Mouse (Mus musculus) MEL (cell line): ENCODE results near the gene Kank3. TPM values are rescaled to one million over a fixed set of nuclear protein-coding genes. Genes with fewer than 3 reads are reported as not detected.

ENCODE experiments used
- DNase-seq: peaks from one replicate; pipeline ENCODE4 v3.0.0; 2011; ENCODE audit warnings: low read depth, low spot score
- H3K27ac ChIP-seq: 2 replicates; pipeline ENCODE4 v1.5.1; 2012; ENCODE audit warnings: low read depth, mild to moderate bottlenecking, control low read depth, low read length, moderate library complexity; ENCODE audit not compliant: control insufficient read depth
- H3K27me3 ChIP-seq, 2 experiments: fragments of 150-350 bp in 1 of 2; sonication (generic) in 1 of 2; 2 replicates each; pipeline ENCODE4 v1.6.1; 2012; ENCODE audit warnings: low read length in 2 of 2, mild to moderate bottlenecking in 2 of 2, improper control_type of control experiment in 1 of 2, moderate library complexity in 1 of 2; ENCODE audit not compliant: insufficient read depth in 2 of 2, control insufficient read depth in 1 of 2
- H3K36me3 ChIP-seq, 2 experiments: 2 replicates each; pipeline ENCODE4 v1.6.1; 2012 to 2014; ENCODE audit warnings: low read length in 2 of 2, improper control_type of control experiment in 1 of 2, inconsistent platforms in 1 of 2, mild to moderate bottlenecking in 1 of 2; ENCODE audit not compliant: insufficient read depth in 2 of 2, control insufficient read depth in 1 of 2
- H3K4me1 ChIP-seq, 2 experiments: fragments of 150-350 bp in 1 of 2; sonication (generic) in 1 of 2; 2 replicates each; pipeline ENCODE4 v1.6.1; 2012; ENCODE audit warnings: low read length in 2 of 2, improper control_type of control experiment in 1 of 2, mild to moderate bottlenecking in 1 of 2; ENCODE audit not compliant: insufficient read depth in 2 of 2, control insufficient read depth in 1 of 2
- H3K4me3 ChIP-seq, 2 experiments: fragments of 150-350 bp in 1 of 2; sonication (generic) in 1 of 2; 2 replicates each; pipeline ENCODE4 v1.5.1; 2012; ENCODE audit warnings: low read depth in 2 of 2, low read length in 2 of 2, mild to moderate bottlenecking in 2 of 2, moderate library complexity in 2 of 2, control low read depth in 1 of 2, improper control_type of control experiment in 1 of 2; ENCODE audit not compliant: control insufficient read depth in 1 of 2, insufficient read depth in 1 of 2
- H3K79me2 ChIP-seq: 2 replicates; pipeline ENCODE4 v1.6.1; 2012; ENCODE audit warnings: mild to moderate bottlenecking, low read length, moderate library complexity; ENCODE audit not compliant: control insufficient read depth, poor library complexity, insufficient read depth
- H3K9ac ChIP-seq: 2 replicates; pipeline ENCODE4 v1.6.1; 2012; ENCODE audit warnings: low read depth, mild to moderate bottlenecking, control low read depth, low read length, moderate library complexity; ENCODE audit not compliant: control insufficient read depth, poor library complexity, severe bottlenecking
- H3K9me3 ChIP-seq: fragments of 150-350 bp; sonication (generic); replicated peaks from 2 replicates; pipeline ENCODE4 v1.6.1; 2012; ENCODE audit warnings: mild to moderate bottlenecking, low read length, improper control_type of control experiment, moderate library complexity; ENCODE audit not compliant: insufficient read depth
- CHD1 ChIP-seq: IDR thresholded peaks from 2 replicates; pipeline ENCODE4 v1.6.1; 2012; ENCODE audit warnings: low read depth, mild to moderate bottlenecking, inconsistent platforms, low read length, improper control_type of control experiment
- CHD2 ChIP-seq: IDR thresholded peaks from 2 replicates; pipeline ENCODE4 v1.6.1; 2011; ENCODE audit warnings: low read length, improper control_type of control experiment
- CTCF ChIP-seq, 3 experiments: IDR thresholded peaks in 2 of 3; conservative IDR thresholded peaks in 1 of 3; 2 replicates each; pipeline ENCODE4 v1.5.1; 2011 to 2012; ENCODE audit warnings: low read length in 3 of 3, low read depth in 2 of 3, mild to moderate bottlenecking in 2 of 3, improper control_type of control experiment in 1 of 3, inconsistent platforms in 1 of 3, mixed read lengths in 1 of 3, moderate library complexity in 1 of 3; ENCODE audit not compliant: control insufficient read depth in 1 of 3, insufficient read depth in 1 of 3, poor library complexity in 1 of 3, severe bottlenecking in 1 of 3
- E2F4 ChIP-seq: IDR thresholded peaks from 2 replicates; pipeline ENCODE4 v1.6.1; 2011; ENCODE audit warnings: low read depth, low read length, improper control_type of control experiment, borderline replicate concordance
- ELF1 ChIP-seq: IDR thresholded peaks from 2 replicates; pipeline ENCODE4 v1.6.1; 2014; ENCODE audit warnings: low read depth, mild to moderate bottlenecking, inconsistent platforms, low read length, improper control_type of control experiment, moderate library complexity
- JUND ChIP-seq: IDR thresholded peaks from 2 replicates; pipeline ENCODE4 v1.6.1; 2011; ENCODE audit warnings: low read depth, mild to moderate bottlenecking, improper control_type of control experiment, low read length
- KAT2A ChIP-seq: conservative IDR thresholded peaks from 2 replicates; pipeline ENCODE4 v1.6.1; 2012; ENCODE audit warnings: low read depth, low read length, improper control_type of control experiment, inconsistent platforms
- MAX ChIP-seq: IDR thresholded peaks from 2 replicates; pipeline ENCODE4 v1.6.1; 2011; ENCODE audit warnings: low read length, improper control_type of control experiment
- MEF2A ChIP-seq: IDR thresholded peaks from 2 replicates; pipeline ENCODE4 v1.6.1; 2014; ENCODE audit warnings: low read depth, mild to moderate bottlenecking, inconsistent platforms, low read length, improper control_type of control experiment; ENCODE audit not compliant: poor library complexity, insufficient replicate concordance, severe bottlenecking; ENCODE audit errors: extremely low read depth
- MXI1 ChIP-seq: IDR thresholded peaks from 2 replicates; pipeline ENCODE4 v1.6.1; 2011; ENCODE audit warnings: mild to moderate bottlenecking, low read depth, low read length, improper control_type of control experiment
- NELFE ChIP-seq: IDR thresholded peaks from 2 replicates; pipeline ENCODE4 v1.6.1; 2011; ENCODE audit warnings: low read depth, low read length, improper control_type of control experiment
- NRF1 ChIP-seq: IDR thresholded peaks from 2 replicates; pipeline ENCODE4 v1.6.1; 2014; ENCODE audit warnings: low read depth, mild to moderate bottlenecking, inconsistent platforms, low read length, improper control_type of control experiment, moderate library complexity; ENCODE audit not compliant: poor library complexity, insufficient read depth, severe bottlenecking
- POLR2AphosphoS5 ChIP-seq: IDR thresholded peaks from 2 replicates; pipeline ENCODE4 v1.6.1; 2012; ENCODE audit warnings: low read depth, borderline replicate concordance, mild to moderate bottlenecking, inconsistent platforms, low read length, moderate library complexity, mixed read lengths
- RAD21 ChIP-seq: IDR thresholded peaks from 2 replicates; pipeline ENCODE4 v1.6.1; 2011; ENCODE audit warnings: mild to moderate bottlenecking, low read depth, low read length, improper control_type of control experiment
- RCOR1 ChIP-seq: IDR thresholded peaks from 2 replicates; pipeline ENCODE4 v1.6.1; 2012; ENCODE audit warnings: low read depth, mild to moderate bottlenecking, inconsistent platforms, low read length, improper control_type of control experiment
- SIN3A ChIP-seq: IDR thresholded peaks from 2 replicates; pipeline ENCODE4 v1.6.1; 2012; ENCODE audit warnings: low read length, improper control_type of control experiment, inconsistent platforms
- SMC3 ChIP-seq: IDR thresholded peaks from 2 replicates; pipeline ENCODE4 v1.6.1; 2011; ENCODE audit warnings: low read depth, low read length, improper control_type of control experiment
- UBTF ChIP-seq: IDR thresholded peaks from 2 replicates; pipeline ENCODE4 v1.6.1; 2012; ENCODE audit warnings: low read depth, mild to moderate bottlenecking, inconsistent platforms, low read length, improper control_type of control experiment, moderate library complexity, borderline replicate concordance; ENCODE audit not compliant: insufficient read depth
- USF1 ChIP-seq: IDR thresholded peaks from 2 replicates; pipeline ENCODE4 v1.6.1; 2014; ENCODE audit warnings: low read depth, mild to moderate bottlenecking, inconsistent platforms, low read length, improper control_type of control experiment, moderate library complexity
- ZMIZ1 ChIP-seq: IDR thresholded peaks from 2 replicates; pipeline ENCODE4 v1.6.1; 2012; ENCODE audit warnings: low read depth, mild to moderate bottlenecking, inconsistent platforms, low read length, improper control_type of control experiment, moderate library complexity
- polyA plus RNA-seq, 2 experiments: library from polyadenylated mRNA; stranded (reverse) in 1 of 2; unstranded in 1 of 2; fragments of >175 nt in 1 of 2; fragments of >200 nt in 1 of 2; gene quantifications; 2 replicates each; pipeline versions ENCODE4 v1.2.1 to v1.2.4; 2012; ENCODE audit warnings: low replicate concordance in 2 of 2, low read depth in 1 of 2; ENCODE audit not compliant: insufficient read length in 2 of 2, insufficient read depth in 1 of 2, missing spikeins in 1 of 2
- total RNA-seq: library from RNA; depleted of rRNA; stranded (reverse); fragments of 300-350 nt; gene quantifications from 2 replicates; pipeline ENCODE4 v1.2.3, GENCODE M21; 2012

The Kank3 gene
- total and polyA plus RNA-seq, 3 experiments, result 5.2 to 5.5 TPM; not detected in 1

GRCm38 (mm10) chr17:33812990-33813389 lies 2.7 kb downstream of the Kank3 start:
- TF ChIP-seq UBTF (no peak), CHD1 (no peak), MXI1 (no peak), SMC3 (no peak), SIN3A (no peak), RCOR1 (no peak), RAD21 (no peak), MEF2A (no peak), E2F4 (no peak), NRF1 (no peak), CHD2 (no peak), NELFE (no peak), ZMIZ1 (no peak), JUND (no peak)
- Histone ChIP-seq H3K9ac (no peak overlapping the region), H3K36me3 (peaks cover 0 to 8% of the 10 kb centered on the region in 2 experiments; a peak in 1 of 4 replicates), H3K27me3 (no peaks in the 10 kb centered on the region), H3K4me1 (peaks cover 5 to 14% of the 10 kb centered on the region in 2 experiments), H3K9me3 (no peaks in the 10 kb centered on the region), H3K4me3 (no peak overlapping the region), H3K79me2 (peaks cover 3% of the 10 kb centered on the region; the same call in 1 of the 2 replicates), H3K27ac (no peak overlapping the region)
- no peak for DNase-seq

DNA sequence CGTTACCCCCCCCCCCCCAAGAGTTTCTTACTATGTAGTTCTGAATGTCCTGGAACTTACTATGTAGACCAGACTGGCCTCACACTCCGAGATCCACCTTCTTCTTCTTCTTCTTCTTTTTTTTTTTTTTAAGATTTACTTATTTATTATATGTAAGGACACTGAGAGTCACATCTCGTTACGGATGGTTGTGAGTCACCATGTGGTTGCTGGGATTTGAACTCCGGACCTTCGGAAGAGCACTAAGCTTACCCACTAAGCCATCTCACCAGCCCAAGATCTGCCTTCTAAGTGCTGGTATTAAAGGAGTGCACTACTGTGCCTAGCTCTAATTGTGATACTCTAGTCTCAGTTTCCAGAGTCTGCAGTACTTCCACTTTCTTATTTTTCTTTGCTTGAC lies 5.1 kb downstream of the Kank3 start:
- Histone ChIP-seq H3K79me2 (peaks cover 3% of the 10 kb centered on the region; the same call in 1 of the 2 replicates), H3K9me3 (no peaks in the 10 kb centered on the region), H3K9ac (no peak overlapping the region), H3K4me1 (peaks cover 3 to 14% of the 10 kb centered on the region in 2 experiments; a peak in 3 of 4 replicates), H3K27ac (no peak overlapping the region), H3K36me3 (peaks cover 0 to 4% of the 10 kb centered on the region in 2 experiments; a peak in 1 of 4 replicates), H3K27me3 (no peaks in the 10 kb centered on the region), H3K4me3 (no peak overlapping the region)
- DNase-seq, result no peak
- TF ChIP-seq ELF1 (no peak), POLR2AphosphoS5 (no peak), KAT2A (no peak), MEF2A (no peak), USF1 (no peak), MXI1 (no peak), MAX (no peak), CTCF (IDR thresholded peaks at IDR 0.05 in 2 of 3, conservative IDR thresholded peaks at IDR 0.05 in 1 of 3; ENCODE audit: control insufficient read depth in 1 of 3, insufficient read depth in 1 of 3, low read depth in 2 of 3, low read length in 3 of 3, poor library complexity in 1 of 3, severe bottlenecking in 1 of 3) (no peak)
